Mouse (Mus musculus): ENCODE measurements around the gene Podn.

Gene Podn

GRCm38 (mm10) chr4:108045136-108046107, 50.8 kb downstream of the Podn start:
- no peak for DNase-seq (ENCODE audit: low read depth, low spot score)

- DNase-seq (ENCODE audit: low read depth, low spot score), result no peak
Measured at GRCm38 (mm10) chr4:108037027-108037426, 59.2 kb downstream of the Podn start.

- no peak for DNase-seq (ENCODE audit: low read depth, low spot score)
Measured at GRCm38 (mm10) chr4:108033041-108033764, 63.0 kb downstream of the Podn start.

- DNase-seq (ENCODE audit: low read depth, low spot score), result no peak
Measured at GRCm38 (mm10) chr4:108032352-108032849, 63.8 kb downstream of the Podn start.

GRCm38 (mm10) chr4:108031502-108032351, 64.5 kb downstream of the Podn start:
- DNase-seq (ENCODE audit: low read depth, low spot score), result no peak

GRCm38 (mm10) chr4:108030888-108031501, 65.2 kb downstream of the Podn start:
- DNase-seq (ENCODE audit: low read depth, low spot score), result no peak

- DNase-seq (ENCODE audit: low read depth, low spot score), result no peak
Measured at GRCm38 (mm10) chr4:108026193-108026592, 70.1 kb downstream of the Podn start.

- DNase-seq (ENCODE audit: low read depth, low spot score), result no peak
Measured at GRCm38 (mm10) chr4:108025269-108025668, 71.0 kb downstream of the Podn start.

- no peak for DNase-seq (ENCODE audit: low read depth, low spot score)
Measured at GRCm38 (mm10) chr4:108024641-108025040, 71.6 kb downstream of the Podn start.

GRCm38 (mm10) chr4:108023186-108023585, 73.1 kb downstream of the Podn start:
- no peak for DNase-seq (ENCODE audit: low read depth, low spot score)

GRCm38 (mm10) chr4:108020178-108020577, 76.1 kb downstream of the Podn start:
- no peak for DNase-seq (ENCODE audit: low read depth, low spot score)

- DNase-seq (ENCODE audit: low read depth, low spot score), result no peak
Measured at GRCm38 (mm10) chr4:108018961-108019921, 77.0 kb downstream of the Podn start.

- no peak for DNase-seq (ENCODE audit: low read depth, low spot score)
Measured at GRCm38 (mm10) chr4:108018241-108018923, 77.9 kb downstream of the Podn start.

- DNase-seq (ENCODE audit: low read depth, low spot score), result no peak
Measured at GRCm38 (mm10) chr4:108017839-108018238, 78.4 kb downstream of the Podn start.

GRCm38 (mm10) chr4:108016321-108016720, 79.9 kb downstream of the Podn start:
- no peak for DNase-seq (ENCODE audit: low read depth, low spot score)

- DNase-seq (ENCODE audit: low read depth, low spot score), result no peak
Measured at GRCm38 (mm10) chr4:108015067-108015765, 81.0 kb downstream of the Podn start.

GRCm38 (mm10) chr4:108014466-108014865, 81.8 kb downstream of the Podn start:
- no peak for DNase-seq (ENCODE audit: low read depth, low spot score)

- no peak for DNase-seq (ENCODE audit: low read depth, low spot score)
Measured at GRCm38 (mm10) chr4:108008541-108008940, 87.7 kb downstream of the Podn start.
